Mouse (Mus musculus): ENCODE measurements at regions not wholly inside any gene's neighbourhood (a gene's known extent, or its start where the extent isn't known, plus 50 kb on each side); places are given as distances from the start of the nearest gene placed in this dataset.
A peak's percentile ranks its signal among the peaks of the same experiment; 100 is the strongest.

GRCm38 (mm10) chr13:71874986-71875385 is 88.5 kb downstream of the Irx1 start:
- Histone ChIP-seq H3K9me3 (replicated peaks; ENCODE audit: control insufficient read depth, low read length) (no peaks in the 10 kb centered on the region), H3K4me1 (ENCODE audit: control insufficient read depth, insufficient read depth, low read length) (no peaks in the 10 kb centered on the region), H3K9ac (ENCODE audit: low read length) (no peak overlapping the region), H3K4me3 (ENCODE audit: low read depth, low read length) (no peak overlapping the region), H3K27ac (ENCODE audit: low read depth, low read length) (no peak overlapping the region), H3K36me3 (ENCODE audit: control insufficient read depth, insufficient read depth, low read length) (no peaks in the 10 kb centered on the region), H3K4me2 (ENCODE audit: low read length) (no peak overlapping the region), H3K27me3 (replicated peaks; ENCODE audit: control insufficient read depth, insufficient read depth, low read length) (no peaks in the 10 kb centered on the region)
- no peak for ATAC-seq
- DNase-seq (ENCODE audit: low spot score) = no peak
- 73% methylated on average over 5 of the region's 5 CpGs for WGBS

- H3K4me3 ChIP-seq (ENCODE audit: low read depth, low read length) = no peak overlapping the region
- no peaks in the 10 kb centered on the region for H3K36me3 ChIP-seq (ENCODE audit: control insufficient read depth, insufficient read depth, low read length)
- H3K9me3 ChIP-seq (replicated peaks; ENCODE audit: control insufficient read depth, low read length) = no peaks in the 10 kb centered on the region
- DNase-seq (ENCODE audit: low spot score) (no peak), ATAC-seq (no peak)
- no peaks in the 10 kb centered on the region for H3K27me3 ChIP-seq (replicated peaks; ENCODE audit: control insufficient read depth, insufficient read depth, low read length)
- no peak overlapping the region for H3K9ac ChIP-seq (ENCODE audit: low read length)
- 78% methylated on average over 6 of the region's 6 CpGs for WGBS
- H3K27ac ChIP-seq (ENCODE audit: low read depth, low read length) = no peak overlapping the region
- H3K4me1 ChIP-seq (ENCODE audit: control insufficient read depth, insufficient read depth, low read length) = no peaks in the 10 kb centered on the region
- no peak overlapping the region for H3K4me2 ChIP-seq (ENCODE audit: low read length)
Observed at GRCm38 (mm10) chr13:71868763-71869162, 94.8 kb downstream of the Irx1 start.

GRCm38 (mm10) chr13:71853426-71854025 is 110.0 kb downstream of the Irx1 start:
- no peaks in the 10 kb centered on the region for H3K27me3 ChIP-seq (replicated peaks; ENCODE audit: control insufficient read depth, insufficient read depth, low read length)
- H3K9ac ChIP-seq (ENCODE audit: low read length) = no peak overlapping the region
- H3K4me2 ChIP-seq (ENCODE audit: low read length) = no peak overlapping the region
- no peak overlapping the region for H3K4me3 ChIP-seq (ENCODE audit: low read depth, low read length)
- ATAC-seq (no peak), DNase-seq (ENCODE audit: low spot score) (no peak)
- H3K9me3 ChIP-seq (replicated peaks; ENCODE audit: control insufficient read depth, low read length) = no peaks in the 10 kb centered on the region
- H3K27ac ChIP-seq (ENCODE audit: low read depth, low read length) = no peak overlapping the region
- H3K36me3 ChIP-seq (ENCODE audit: control insufficient read depth, insufficient read depth, low read length) = no peaks in the 10 kb centered on the region
- 61% methylated on average over 7 of the region's 7 CpGs for WGBS
- H3K4me1 ChIP-seq (ENCODE audit: control insufficient read depth, insufficient read depth, low read length) = no peaks in the 10 kb centered on the region

GRCm38 (mm10) chr13:71804032-71804958 is 159.2 kb downstream of the Irx1 start:
- no peak overlapping the region for H3K4me3 ChIP-seq (ENCODE audit: low read depth, low read length)
- DNase-seq (ENCODE audit: low spot score) (peak; percentile 42), ATAC-seq (peak; percentile 55; the same call in 1 of the 2 replicates)
- H3K27ac ChIP-seq (ENCODE audit: low read depth, low read length) = no peak overlapping the region
- H3K9ac ChIP-seq (ENCODE audit: low read length) = no peak overlapping the region
- no peak overlapping the region for H3K4me2 ChIP-seq (ENCODE audit: low read length)
- H3K27me3 ChIP-seq (replicated peaks; ENCODE audit: control insufficient read depth, insufficient read depth, low read length) = no peaks in the 10 kb centered on the region
- H3K4me1 ChIP-seq (ENCODE audit: control insufficient read depth, insufficient read depth, low read length) = no peaks in the 10 kb centered on the region
- WGBS = 53% methylated on average over 16 of the region's 16 CpGs
- no peaks in the 10 kb centered on the region for H3K36me3 ChIP-seq (ENCODE audit: control insufficient read depth, insufficient read depth, low read length)
- H3K9me3 ChIP-seq (replicated peaks; ENCODE audit: control insufficient read depth, low read length) = no peaks in the 10 kb centered on the region

- DNase-seq (ENCODE audit: low spot score) (no peak), ATAC-seq (no peak)
- no peaks in the 10 kb centered on the region for H3K9me3 ChIP-seq (replicated peaks; ENCODE audit: control insufficient read depth, low read length)
- 92% methylated on average over 6 of the region's 6 CpGs for WGBS
- H3K27me3 ChIP-seq (replicated peaks; ENCODE audit: control insufficient read depth, insufficient read depth, low read length) = no peaks in the 10 kb centered on the region
- H3K27ac ChIP-seq (ENCODE audit: low read depth, low read length) = no peak overlapping the region
- H3K4me1 ChIP-seq (ENCODE audit: control insufficient read depth, insufficient read depth, low read length) = no peaks in the 10 kb centered on the region
- no peak overlapping the region for H3K4me3 ChIP-seq (ENCODE audit: low read depth, low read length)
- no peak overlapping the region for H3K4me2 ChIP-seq (ENCODE audit: low read length)
- no peak overlapping the region for H3K9ac ChIP-seq (ENCODE audit: low read length)
- H3K36me3 ChIP-seq (ENCODE audit: control insufficient read depth, insufficient read depth, low read length) = no peaks in the 10 kb centered on the region
Observed at GRCm38 (mm10) chr13:71798288-71798687, 165.2 kb downstream of the Irx1 start.

GRCm38 (mm10) chr13:71784740-71785139 is 178.8 kb downstream of the Irx1 start:
- ATAC-seq (no peak; the same call in 1 of the 2 replicates), DNase-seq (ENCODE audit: low spot score) (peak; percentile 16)
- WGBS = 56% methylated on average over 10 of the region's 10 CpGs
- Histone ChIP-seq H3K36me3 (ENCODE audit: control insufficient read depth, insufficient read depth, low read length) (no peaks in the 10 kb centered on the region), H3K4me1 (ENCODE audit: control insufficient read depth, insufficient read depth, low read length) (0 out of 2 replicates have a peak, but pooled peaks cover 3% of the 10 kb centered on the region), H3K27ac (ENCODE audit: low read depth, low read length) (no peak overlapping the region), H3K9ac (ENCODE audit: low read length) (no peak overlapping the region), H3K4me3 (ENCODE audit: low read depth, low read length) (no peak overlapping the region), H3K27me3 (replicated peaks; ENCODE audit: control insufficient read depth, insufficient read depth, low read length) (no peaks in the 10 kb centered on the region), H3K4me2 (ENCODE audit: low read length) (no peak overlapping the region), H3K9me3 (replicated peaks; ENCODE audit: control insufficient read depth, low read length) (no peaks in the 10 kb centered on the region)

GRCm38 (mm10) chr13:71747003-71747965 is 216.2 kb downstream of the Irx1 start:
- H3K9me3 ChIP-seq (replicated peaks; ENCODE audit: control insufficient read depth, low read length) = no peaks in the 10 kb centered on the region
- H3K9ac ChIP-seq (ENCODE audit: low read length) = no peak overlapping the region
- WGBS = 73% methylated on average over 11 of the region's 11 CpGs
- DNase-seq (ENCODE audit: low spot score) = no peak
- no peak overlapping the region for H3K4me3 ChIP-seq (ENCODE audit: low read depth, low read length)
- no peaks in the 10 kb centered on the region for H3K36me3 ChIP-seq (ENCODE audit: control insufficient read depth, insufficient read depth, low read length)
- no peak for ATAC-seq
- H3K27ac ChIP-seq (ENCODE audit: low read depth, low read length) = no peak overlapping the region
- no peak overlapping the region for H3K4me2 ChIP-seq (ENCODE audit: low read length)
- H3K27me3 ChIP-seq (replicated peaks; ENCODE audit: control insufficient read depth, insufficient read depth, low read length) = no peaks in the 10 kb centered on the region
- no peaks in the 10 kb centered on the region for H3K4me1 ChIP-seq (ENCODE audit: control insufficient read depth, insufficient read depth, low read length)

- ATAC-seq = no peak
- H3K4me2 ChIP-seq (ENCODE audit: low read length) = no peak overlapping the region
- no peak for DNase-seq (ENCODE audit: low spot score)
Observed at GRCm38 (mm10) chr13:71746534-71746933, 217.0 kb downstream of the Irx1 start.

More at GRCm38 (mm10) chr13:71746534-71746933, 217.0 kb downstream of the Irx1 start:
- Histone ChIP-seq H3K27me3 (replicated peaks; ENCODE audit: control insufficient read depth, insufficient read depth, low read length) (no peaks in the 10 kb centered on the region), H3K9ac (ENCODE audit: low read length) (no peak overlapping the region), H3K36me3 (ENCODE audit: control insufficient read depth, insufficient read depth, low read length) (no peaks in the 10 kb centered on the region), H3K4me3 (ENCODE audit: low read depth, low read length) (no peak overlapping the region), H3K9me3 (replicated peaks; ENCODE audit: control insufficient read depth, low read length) (no peaks in the 10 kb centered on the region), H3K4me1 (ENCODE audit: control insufficient read depth, insufficient read depth, low read length) (no peaks in the 10 kb centered on the region), H3K27ac (ENCODE audit: low read depth, low read length) (no peak overlapping the region)
- 29% methylated on average over 3 of the region's 3 CpGs for WGBS
